Comparison of ENCODE assay signal across 26 mouse cellular contexts in the genomic region with DNA sequence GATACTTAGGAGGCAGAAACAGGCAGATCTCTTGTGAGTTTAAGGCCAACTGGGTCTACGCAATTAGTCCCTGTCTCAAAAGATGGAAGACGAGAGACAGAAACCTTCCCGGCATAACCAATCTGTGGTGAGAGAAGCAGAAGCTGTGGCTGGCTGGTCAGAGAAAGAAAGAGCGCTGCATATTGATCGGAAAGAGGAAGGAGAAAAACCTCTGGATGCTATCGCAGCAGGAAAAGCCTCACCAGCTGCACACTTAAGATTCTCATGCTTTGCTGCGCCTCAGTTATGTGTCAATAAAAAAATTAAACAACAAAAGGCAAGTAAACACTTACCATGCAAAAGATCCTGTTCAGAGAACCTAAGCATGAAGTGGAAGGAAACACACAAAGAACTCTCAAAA. TPM values are rescaled to one million over a fixed set of nuclear protein-coding genes. Genes with fewer than 3 reads are reported as not detected.
DNase-seq lines count a peak whose midpoint lies in the region; ATAC-seq and TF ChIP-seq lines count a peak whose summit lies in the region.
"Had no signal": no experiment of that assay in that cellular context is flagged by ENCODE, and none has a peak within 500 bp of the region (broad histone marks: within the 10 kb centered on the region; RNA-seq: fewer than 3 reads in every experiment).

No protein-coding gene starts in this region.

- peaks cover 9% of the 10 kb centered on the region; the same call in 1 of the 2 replicates for H3K4me1 ChIP-seq in lung, postnatal 0 days (ENCODE audit: insufficient read depth, low read depth, low read length)
- peaks cover 53% of the 10 kb centered on the region for H3K4me1 ChIP-seq in bone marrow macrophage, adult 2 months (ENCODE audit: control insufficient read depth, insufficient read depth, low read length)
- H3K4me1 ChIP-seq in intestine, embryonic 15.5 days (replicated peaks) = peaks cover 20% of the 10 kb centered on the region; the same call in 1 of the 2 replicates
- H3K4me1 ChIP-seq: forebrain, embryonic 12.5 days; midbrain, embryonic 13.5 days had no signal

- 86% methylated on average over 7 of the region's 7 CpGs for WGBS in lung, postnatal 0 days
- 87% methylated on average over 7 of the region's 7 CpGs for WGBS in intestine, embryonic 15.5 days

- no peaks in the 10 kb centered on the region for H3K9me3 ChIP-seq in lung, postnatal 0 days (ENCODE audit: low read length)
- no peaks in the 10 kb centered on the region for H3K9me3 ChIP-seq in intestine, embryonic 15.5 days
- H3K9me3 ChIP-seq: embryonic facial prominence, embryonic 12.5 days; forebrain, embryonic 12.5 days; limb, embryonic 10.5 days; megakaryocyte, embryonic 14.5 days; midbrain, embryonic 13.5 days; neural tube, embryonic 12.5 days had no signal

- H3K4me2 ChIP-seq in lung, postnatal 0 days (replicated peaks; ENCODE audit: low read depth, low read length) = no peak overlapping the region
- H3K4me2 ChIP-seq in intestine, embryonic 15.5 days (replicated peaks) = no peak overlapping the region
- H3K4me2 ChIP-seq: embryonic facial prominence, embryonic 12.5 days; forebrain, embryonic 12.5 days; heart, embryonic 11.5 days; midbrain, embryonic 13.5 days; neural tube, embryonic 12.5 days had no signal

- H3K9ac ChIP-seq in lung, postnatal 0 days (replicated peaks; ENCODE audit: low read depth) = no peak overlapping the region
- no peak overlapping the region for H3K9ac ChIP-seq in intestine, embryonic 15.5 days
- H3K9ac ChIP-seq: embryonic facial prominence, embryonic 12.5 days; forebrain, embryonic 12.5 days; midbrain, embryonic 13.5 days; neural tube, embryonic 12.5 days had no signal

- no peak for TF ChIP-seq CTCF in lung, postnatal 0 days (IDR thresholded peaks at IDR 0.05)
- no peak for TF ChIP-seq CTCF in bone marrow macrophage, adult 2 months (IDR thresholded peaks at IDR 0.05; ENCODE audit: low read depth, low read length)

- H3K36me3 ChIP-seq in lung, postnatal 0 days (ENCODE audit: insufficient read depth, low read length) = no peaks in the 10 kb centered on the region
- no peaks in the 10 kb centered on the region for H3K36me3 ChIP-seq in intestine, embryonic 15.5 days
- H3K36me3 ChIP-seq: embryonic facial prominence, embryonic 12.5 days; forebrain, embryonic 12.5 days; limb, embryonic 10.5 days; midbrain, embryonic 13.5 days; neural tube, embryonic 12.5 days had no signal

- H3K27me3 ChIP-seq in lung, postnatal 0 days (replicated peaks; ENCODE audit: insufficient read depth, low read length) = no peaks in the 10 kb centered on the region
- no peaks in the 10 kb centered on the region for H3K27me3 ChIP-seq in intestine, embryonic 15.5 days (replicated peaks)
- H3K27me3 ChIP-seq: embryonic facial prominence, embryonic 12.5 days; forebrain, embryonic 12.5 days; midbrain, embryonic 13.5 days; neural tube, embryonic 12.5 days had no signal

- TF ChIP-seq EP300 in lung, postnatal 0 days (IDR thresholded peaks at IDR 0.05) = no peak

- no peak overlapping the region for H3K4me3 ChIP-seq in lung, postnatal 0 days (ENCODE audit: low read depth, low read length)
- H3K4me3 ChIP-seq in bone marrow macrophage, adult 2 months (ENCODE audit: insufficient read depth, low read length) = no peak overlapping the region
- H3K4me3 ChIP-seq in intestine, embryonic 15.5 days (replicated peaks) = no peak overlapping the region
- H3K4me3 ChIP-seq: embryonic facial prominence, embryonic 12.5 days; erythroblast, embryonic 14.5 days; forebrain, embryonic 12.5 days; limb, embryonic 10.5 days; megakaryocyte, embryonic 14.5 days; midbrain, embryonic 13.5 days; neural tube, embryonic 12.5 days had no signal

- DNase-seq in lung, postnatal 0 days (ENCODE audit: low spot score) = peak; percentile 21
- DNase-seq in lung, adult 18-20 months = no peak
- DNase-seq in gastrocnemius, adult 8-10 months (ENCODE audit: low spot score in 2 of 2) = no peak
- no peak for DNase-seq in kidney, postnatal 10 days
- DNase-seq: adrenal gland, postnatal 25 days; cerebellum, adult 11 months; cerebellum, postnatal 10 days; gastrocnemius, postnatal 36 days; kidney, adult 11 months; liver; right cerebral cortex, postnatal 14 days; thymus, adult 18-20 months; thymus, postnatal 36 days had no signal

- no peak for TF ChIP-seq POLR2A in bone marrow macrophage, adult 2 months (IDR thresholded peaks at IDR 0.05; ENCODE audit: borderline replicate concordance, low read depth, low read length)

- H3K27ac ChIP-seq in lung, postnatal 0 days (ENCODE audit: low read length) = no peak overlapping the region
- H3K27ac ChIP-seq in bone marrow macrophage, adult 2 months (ENCODE audit: insufficient read depth, low read depth, low read length) = peak overlapping the region; percentile 67
- H3K27ac ChIP-seq in intestine, embryonic 15.5 days = no peak overlapping the region
- H3K27ac ChIP-seq: embryonic facial prominence, embryonic 12.5 days; forebrain, embryonic 12.5 days; hindbrain, postnatal 0 days; kidney, postnatal 0 days; limb, embryonic 10.5 days; midbrain, embryonic 13.5 days; neural tube, embryonic 12.5 days had no signal

- ATAC-seq in lung, postnatal 0 days = no peak
- peak; percentile 54 to 59 for ATAC-seq in hematopoietic stem cell, adult 5-6 weeks (replicated peaks in 1 of 2; ENCODE audit: insufficient read depth in 1 of 2, low FRiP score in 2 of 2, low TSS enrichment in 1 of 2, low read depth in 1 of 2, poor library complexity in 2 of 2, severe bottlenecking in 2 of 2)
- no peak for ATAC-seq in intestine, embryonic 15.5 days
- ATAC-seq: hindbrain, postnatal 0 days; midbrain, embryonic 13.5 days had no signal

RNA-seq across cellular contexts. Expression of a gene that starts 41.1 kb away (rescaled TPM):
- 205 and 234 TPM in 2 replicates for polyA plus RNA-seq in lung, postnatal 0 days (2015; fragmentation: Nextera tagmentation; extraction: Ambion mirVana)
- 40.6 and 46.7 TPM in 2 replicates for polyA plus RNA-seq in bone marrow macrophage, adult 2 months (2012; ENCODE audit: insufficient read depth, insufficient read length, missing spikeins)
- total RNA-seq in hematopoietic stem cell, adult 5-6 weeks (2017) = 128 and 182 TPM in 2 replicates
- total RNA-seq in gastrocnemius, adult 8-10 months (2022) = 1 to 10 TPM; 5.6 to 7.8 (median 6.6) TPM
- 13.9 and 14.4 TPM in 2 replicates for polyA plus RNA-seq in intestine, embryonic 15.5 days (2015; fragmentation: Nextera tagmentation; extraction: Ambion mirVana)

RNA-seq across cellular contexts. Expression of a gene that starts 42.7 kb away (rescaled TPM):
- 106 and 117 TPM in 2 replicates for polyA plus RNA-seq in lung, postnatal 0 days (2015; fragmentation: Nextera tagmentation; extraction: Ambion mirVana)
- 52.7 and 69.3 TPM in 2 replicates for polyA plus RNA-seq in bone marrow macrophage, adult 2 months (2012; ENCODE audit: insufficient read depth, insufficient read length, missing spikeins)
- total RNA-seq in hematopoietic stem cell, adult 5-6 weeks (2017) = 134 and 140 TPM in 2 replicates
- total RNA-seq in gastrocnemius, adult 8-10 months (2022) = 10 to 100 TPM; 52.6 to 67.2 (median 55.9) TPM
- 49.1 and 49.4 TPM in 2 replicates for polyA plus RNA-seq in intestine, embryonic 15.5 days (2015; fragmentation: Nextera tagmentation; extraction: Ambion mirVana)

RNA-seq across cellular contexts. Expression of a gene that starts 57.7 kb away (rescaled TPM):
- polyA plus RNA-seq in lung, postnatal 0 days (2015; fragmentation: Nextera tagmentation; extraction: Ambion mirVana) = 292 and 298 TPM in 2 replicates
- polyA plus RNA-seq in bone marrow macrophage, adult 2 months (2012; ENCODE audit: insufficient read depth, insufficient read length, missing spikeins) = 481 and 519 TPM in 2 replicates
- total RNA-seq in hematopoietic stem cell, adult 5-6 weeks (2017) = 873 and 988 TPM in 2 replicates
- total RNA-seq in gastrocnemius, adult 8-10 months (2022) = 10 to 100 TPM; 26.7 to 34.5 (median 28.3) TPM
- polyA plus RNA-seq in intestine, embryonic 15.5 days (2015; fragmentation: Nextera tagmentation; extraction: Ambion mirVana) = 729 and 776 TPM in 2 replicates

Comparison
In these comparisons a context has a peak if more than half of its experiments do, and no peak if none do; other contexts are left out.
1. ATAC-seq: peak in hematopoietic stem cell, adult 5-6 weeks (2 of 2); none in lung, postnatal 0 days (single experiment) and intestine, embryonic 15.5 days (single experiment).